Mouse (Mus musculus) ES-E14 (cell line): Measurements from ENCODE around the gene Gnb5.

Experiments used
- CHD2 ChIP-seq: IDR thresholded peaks from 2 replicates; pipeline ENCODE4 v1.6.1; 2014; ENCODE audit warnings: mild to moderate bottlenecking, low read depth, low read length, inconsistent platforms
- HCFC1 ChIP-seq: IDR thresholded peaks from 2 replicates; pipeline ENCODE4 v1.6.1; 2012; ENCODE audit warnings: low read length, inconsistent platforms, borderline replicate concordance; ENCODE audit not compliant: insufficient read depth
- MAFK ChIP-seq: IDR thresholded peaks from 2 replicates; pipeline ENCODE4 v1.6.1; 2014; ENCODE audit warnings: mild to moderate bottlenecking, low read depth, low read length, inconsistent platforms; ENCODE audit not compliant: insufficient read depth
- ZC3H11A ChIP-seq: IDR thresholded peaks from 2 replicates; pipeline ENCODE4 v1.6.1; 2012; ENCODE audit warnings: low read depth, mild to moderate bottlenecking, inconsistent platforms, low read length, borderline replicate concordance
- ZNF384 ChIP-seq: IDR thresholded peaks from 2 replicates; pipeline ENCODE4 v1.6.1; 2012; ENCODE audit warnings: low read depth, low read length, inconsistent platforms

GRCm38 (mm10) chr9:75322099-75322885, 16.2 kb downstream of the Gnb5 start:
- TF ChIP-seq MAFK = no peak
- TF ChIP-seq ZNF384 = no peak
- no peak for TF ChIP-seq ZC3H11A
- TF ChIP-seq CHD2 = no peak
- no peak for TF ChIP-seq HCFC1
